ENCODE assay signal across 9 mouse cellular contexts in genomic region chr14:104467966-104468622, GRCm38 (mm10). TPM values are rescaled to one million over a fixed set of nuclear protein-coding genes. Genes with fewer than 3 reads are reported as not detected.
A peak's percentile ranks its signal among the peaks of the same experiment; 100 is the strongest.
DNase-seq lines count a peak whose midpoint lies in the region; ATAC-seq lines count a peak whose summit lies in the region.
"Had no signal": no experiment of that assay in that cellular context is flagged by ENCODE, and none has a peak within 500 bp of the region (broad histone marks: within the 10 kb centered on the region; RNA-seq: fewer than 3 reads in every experiment).

Gene Pou4f1 (minus strand): TSS chr14:104467999.

- H3K27ac ChIP-seq in forebrain, embryonic 12.5 days, result no peak within 1 kb of the TSS
- peak within 1 kb of the TSS; percentile 67 for H3K27ac ChIP-seq in hindbrain, embryonic 15.5 days (replicated peaks)
- H3K27ac ChIP-seq in liver, embryonic 15.5 days (replicated peaks), result no peak within 1 kb of the TSS
- peak within 1 kb of the TSS; percentile 89 for H3K27ac ChIP-seq in neural tube, embryonic 12.5 days
- H3K27ac ChIP-seq: macrophage had no signal

- peak within 1 kb of the TSS; percentile 88 for H3K4me2 ChIP-seq in forebrain, embryonic 12.5 days
- peak within 1 kb of the TSS; percentile 73 for H3K4me2 ChIP-seq in hindbrain, embryonic 15.5 days
- H3K4me2 ChIP-seq in liver, embryonic 15.5 days, result peak within 1 kb of the TSS; percentile 70
- peak within 1 kb of the TSS; percentile 73 for H3K4me2 ChIP-seq in neural tube, embryonic 12.5 days (replicated peaks)

- WGBS in forebrain, embryonic 12.5 days, result under 1% methylated on average over 56 of the region's 62 CpGs
- under 1% methylated on average over 62 of the region's 62 CpGs for WGBS in hindbrain, embryonic 15.5 days
- WGBS in liver, embryonic 15.5 days (ENCODE audit: insufficient replicate concordance), result under 1% methylated on average over 62 of the region's 62 CpGs
- under 1% methylated on average over 62 of the region's 62 CpGs for WGBS in neural tube, embryonic 12.5 days

- H3K4me1 ChIP-seq in forebrain, embryonic 12.5 days, result peaks cover 29% of the 10 kb centered on the region
- peaks cover 36% of the 10 kb centered on the region for H3K4me1 ChIP-seq in hindbrain, embryonic 15.5 days (replicated peaks)
- H3K4me1 ChIP-seq in liver, embryonic 15.5 days (replicated peaks), result peaks cover 16% of the 10 kb centered on the region
- peaks cover 32% of the 10 kb centered on the region for H3K4me1 ChIP-seq in neural tube, embryonic 12.5 days

- no peak for DNase-seq in cerebellum, adult 11-12 months
- DNase-seq in T-cell, adult 2 months (ENCODE audit: low spot score), result peak; percentile 35
- DNase-seq in left cerebral cortex, postnatal 36 days (ENCODE audit: low spot score in 2 of 2), result no peak

- ATAC-seq in cerebellum, adult (ENCODE audit: insufficient number of reproducible peaks, low FRiP score, low TSS enrichment), result peak; percentile 37; the same call in 1 of the 2 replicates
- ATAC-seq in forebrain, embryonic 12.5 days (ENCODE audit: low FRiP score), result peak; percentile 95
- peak; percentile 92 for ATAC-seq in hindbrain, embryonic 15.5 days (ENCODE audit: low FRiP score, low read depth)
- peak; percentile 82 for ATAC-seq in liver, embryonic 15.5 days (ENCODE audit: insufficient read depth)
- ATAC-seq in neural tube, embryonic 12.5 days (ENCODE audit: low FRiP score, low read depth), result peak; percentile 92

- H3K36me3 ChIP-seq in forebrain, embryonic 12.5 days (replicated peaks), result no peaks in the 10 kb centered on the region
- H3K36me3 ChIP-seq in hindbrain, embryonic 15.5 days, result no peaks in the 10 kb centered on the region
- no peaks in the 10 kb centered on the region for H3K36me3 ChIP-seq in liver, embryonic 15.5 days (replicated peaks)
- H3K36me3 ChIP-seq in neural tube, embryonic 12.5 days, result no peaks in the 10 kb centered on the region

- peak within 1 kb of the TSS; percentile 49 for H3K9ac ChIP-seq in forebrain, embryonic 12.5 days
- H3K9ac ChIP-seq in hindbrain, embryonic 15.5 days, result peak within 1 kb of the TSS; percentile 31
- no peak within 1 kb of the TSS for H3K9ac ChIP-seq in liver, embryonic 15.5 days
- H3K9ac ChIP-seq in neural tube, embryonic 12.5 days, result peak within 1 kb of the TSS; percentile 87

- no peaks in the 10 kb centered on the region for H3K9me3 ChIP-seq in forebrain, embryonic 12.5 days
- no peaks in the 10 kb centered on the region for H3K9me3 ChIP-seq in hindbrain, embryonic 15.5 days
- no peaks in the 10 kb centered on the region for H3K9me3 ChIP-seq in liver, embryonic 15.5 days (replicated peaks)
- H3K9me3 ChIP-seq in neural tube, embryonic 12.5 days, result no peaks in the 10 kb centered on the region

- peaks cover 92% of the 10 kb centered on the region for H3K27me3 ChIP-seq in forebrain, embryonic 12.5 days
- H3K27me3 ChIP-seq in hindbrain, embryonic 15.5 days, result peaks cover 70% of the 10 kb centered on the region
- H3K27me3 ChIP-seq in liver, embryonic 15.5 days, result peaks cover 98% of the 10 kb centered on the region
- H3K27me3 ChIP-seq in neural tube, embryonic 12.5 days (replicated peaks), result peaks cover 79% of the 10 kb centered on the region

- H3K4me3 ChIP-seq in forebrain, embryonic 12.5 days (replicated peaks), result peak within 1 kb of the TSS; percentile 58
- peak within 1 kb of the TSS; percentile 54 for H3K4me3 ChIP-seq in hindbrain, embryonic 15.5 days
- H3K4me3 ChIP-seq in liver, embryonic 15.5 days (replicated peaks), result peak within 1 kb of the TSS; percentile 51
- H3K4me3 ChIP-seq in neural tube, embryonic 12.5 days, result peak within 1 kb of the TSS; percentile 63

- intact Hi-C loops in left cerebral cortex, postnatal 36 days (cut with DNase I), result loop anchor here (5.0 kb wide), 1 partner anchor 344 kb away; no protein-coding TSS in a partner anchor

RNA-seq across cellular contexts. Expression of gene Pou4f1, which starts in this region (rescaled TPM):
- polyA plus RNA-seq in forebrain, embryonic 12.5 days (2016; fragmentation: Nextera tagmentation; extraction: Ambion mirVana), result 2.2 and 4.8 TPM in 2 replicates
- 42.7 and 59.3 TPM in 2 replicates for polyA plus RNA-seq in hindbrain, embryonic 15.5 days (2015; fragmentation: Nextera tagmentation; extraction: Ambion mirVana)
- 0.09 and 0.15 TPM in 2 replicates for polyA plus RNA-seq in liver, embryonic 15.5 days (2015; fragmentation: Nextera tagmentation; extraction: Ambion mirVana)
- polyA plus RNA-seq in neural tube, embryonic 12.5 days (2016; fragmentation: Nextera tagmentation; extraction: Ambion mirVana), result 116 and 145 TPM in 2 replicates
- total RNA-seq in left cerebral cortex, postnatal 36 days (2021), result not detected
- polyA plus RNA-seq: macrophage had no signal

Comparison
In these comparisons a context has a peak if more than half of its experiments do, and no peak if none do; other contexts are left out.
1. Peak in ATAC-seq, H3K4me3 ChIP-seq and H3K4me2 ChIP-seq in liver, embryonic 15.5 days; RNA of the gene not detected or under 1 TPM.
2. ATAC-seq: peak in every context shown above with its lines; median percentile 95 in forebrain, embryonic 12.5 days; 92 in hindbrain, embryonic 15.5 days; 92 in neural tube, embryonic 12.5 days; 82 in liver, embryonic 15.5 days; 37 in cerebellum, adult.
3. H3K27ac ChIP-seq: peak in hindbrain, embryonic 15.5 days (single experiment) and neural tube, embryonic 12.5 days (single experiment); none in forebrain, embryonic 12.5 days (single experiment) and liver, embryonic 15.5 days (single experiment).
4. Peak in every context shown above with its lines, with median percentiles within 50 percentile points of each other: H3K4me2 ChIP-seq and H3K4me3 ChIP-seq.